In genomic region chr5:45757502-45758121, GRCm38 (mm10) we compare ENCODE assay signal across 10 mouse cellular contexts.
DNase-seq lines count a peak whose midpoint lies in the region; ATAC-seq and TF ChIP-seq lines count a peak whose summit lies in the region.
"Had no signal": no experiment of that assay in that cellular context is flagged by ENCODE, and none has a peak within 500 bp of the region (broad histone marks: within the 10 kb centered on the region; RNA-seq: fewer than 3 reads in every experiment).

No protein-coding gene starts in this region.

- H3K27me3 ChIP-seq in midbrain, embryonic 14.5 days (ENCODE audit: control insufficient read depth, insufficient read depth, low read length): no peaks in the 10 kb centered on the region
- no peaks in the 10 kb centered on the region for H3K27me3 ChIP-seq in midbrain, embryonic 10.5 days (ENCODE audit: low read depth, poor library complexity, severe bottlenecking)
- no peaks in the 10 kb centered on the region for H3K27me3 ChIP-seq in stomach, postnatal 0 days (ENCODE audit: control insufficient read depth, insufficient read depth, low read length)
- H3K27me3 ChIP-seq: stomach, embryonic 15.5 days had no signal

- WGBS in midbrain, embryonic 14.5 days: 92% methylated on average over 4 of the region's 4 CpGs
- 91% methylated on average over 4 of the region's 4 CpGs for WGBS in midbrain, embryonic 10.5 days
- WGBS in stomach, postnatal 0 days: 86% methylated on average over 4 of the region's 4 CpGs

- H3K4me1 ChIP-seq in midbrain, embryonic 14.5 days (ENCODE audit: control insufficient read depth, insufficient read depth, low read length): no peaks in the 10 kb centered on the region
- no peaks in the 10 kb centered on the region for H3K4me1 ChIP-seq in midbrain, embryonic 10.5 days
- no peaks in the 10 kb centered on the region for H3K4me1 ChIP-seq in stomach, postnatal 0 days (replicated peaks; ENCODE audit: control insufficient read depth, insufficient read depth)
- H3K4me1 ChIP-seq: stomach, embryonic 15.5 days had no signal

- H3K9ac ChIP-seq in midbrain, embryonic 14.5 days (replicated peaks; ENCODE audit: low read length): no peak overlapping the region
- no peak overlapping the region for H3K9ac ChIP-seq in stomach, postnatal 0 days (ENCODE audit: low read length)
- H3K9ac ChIP-seq: stomach, embryonic 15.5 days had no signal

- H3K4me3 ChIP-seq in midbrain, embryonic 14.5 days (replicated peaks; ENCODE audit: low read depth, low read length): no peak overlapping the region
- no peak overlapping the region for H3K4me3 ChIP-seq in midbrain, embryonic 10.5 days
- no peak overlapping the region for H3K4me3 ChIP-seq in stomach, postnatal 0 days (ENCODE audit: low read depth, low read length)
- H3K4me3 ChIP-seq: stomach, embryonic 15.5 days had no signal

- peak; percentile 70 for TF ChIP-seq CTCF in stomach, postnatal 0 days (IDR thresholded peaks at IDR 0.05; ENCODE audit: low read depth)

- H3K9me3 ChIP-seq in midbrain, embryonic 14.5 days (ENCODE audit: control insufficient read depth, low read length): no peaks in the 10 kb centered on the region
- H3K9me3 ChIP-seq in midbrain, embryonic 10.5 days (replicated peaks): no peaks in the 10 kb centered on the region
- H3K9me3 ChIP-seq in stomach, postnatal 0 days (ENCODE audit: control insufficient read depth, low read length): no peaks in the 10 kb centered on the region
- H3K9me3 ChIP-seq: stomach, embryonic 15.5 days had no signal

- H3K4me2 ChIP-seq in midbrain, embryonic 14.5 days (ENCODE audit: low read length): no peak overlapping the region
- H3K4me2 ChIP-seq in stomach, postnatal 0 days (replicated peaks; ENCODE audit: low read depth): no peak overlapping the region
- H3K4me2 ChIP-seq: stomach, embryonic 15.5 days had no signal

- no peak overlapping the region for H3K27ac ChIP-seq in midbrain, embryonic 14.5 days (replicated peaks; ENCODE audit: low read depth, low read length)
- H3K27ac ChIP-seq in midbrain, embryonic 10.5 days (replicated peaks): no peak overlapping the region
- no peak overlapping the region for H3K27ac ChIP-seq in stomach, postnatal 0 days (replicated peaks)
- H3K27ac ChIP-seq: stomach, embryonic 15.5 days had no signal

- peak; percentile 6 for DNase-seq in heart, adult 8-10 months (ENCODE audit: low spot score)
- no peak for DNase-seq in heart, adult 11 months
- peak; percentile 66 for DNase-seq in midbrain, embryonic 14.5 days
- DNase-seq in midbrain, embryonic 10.5 days (ENCODE audit: low spot score): no peak
- peak; percentile 5 for DNase-seq in c-Kit-positive CD71-positive TER-119-negative erythroid progenitor cells, embryonic 14.5 days (ENCODE audit: low read depth)
- DNase-seq in stomach, postnatal 0 days (ENCODE audit: low spot score): no peak
- no peak for DNase-seq in spleen, adult 12 weeks (ENCODE audit: low spot score)
- DNase-seq in urinary bladder, postnatal 25 days (ENCODE audit: low spot score): no peak
- DNase-seq: heart, postnatal 10 days had no signal

- no peak for ATAC-seq in midbrain, embryonic 14.5 days (ENCODE audit: low FRiP score, low TSS enrichment)
- ATAC-seq in stomach, postnatal 0 days (ENCODE audit: low FRiP score, low TSS enrichment): no peak; the same call in 1 of the 2 replicates

- H3K36me3 ChIP-seq in midbrain, embryonic 14.5 days (ENCODE audit: control insufficient read depth, insufficient read depth, low read length): no peaks in the 10 kb centered on the region
- peaks cover 7% of the 10 kb centered on the region; the same call in 1 of the 2 replicates for H3K36me3 ChIP-seq in midbrain, embryonic 10.5 days
- H3K36me3 ChIP-seq in stomach, postnatal 0 days (ENCODE audit: control insufficient read depth, insufficient read depth, low read length): no peaks in the 10 kb centered on the region
- H3K36me3 ChIP-seq: stomach, embryonic 15.5 days had no signal

- no peak for TF ChIP-seq EP300 in stomach, postnatal 0 days (optimal IDR thresholded peaks at IDR 0.05)

Comparison
In these comparisons a context has a peak if more than half of its experiments do, and no peak if none do; other contexts are left out.
1. DNase-seq: peak in heart, adult 8-10 months (single experiment), midbrain, embryonic 14.5 days (single experiment) and c-Kit-positive CD71-positive TER-119-negative erythroid progenitor cells, embryonic 14.5 days (single experiment); none in heart, adult 11 months (single experiment), midbrain, embryonic 10.5 days (single experiment), stomach, postnatal 0 days (single experiment), spleen, adult 12 weeks (single experiment) and urinary bladder, postnatal 25 days (single experiment).